Mouse (Mus musculus) forelimb bud, embryonic 11.5 days (tissue): ENCODE data around the gene Cd63.

Source experiments
- DNase-seq: peaks from one replicate; pipeline ENCODE4 v3.0.0-alpha.2; 2012; ENCODE audit warnings: low read depth, low spot score

The Cd63 gene

DNA sequence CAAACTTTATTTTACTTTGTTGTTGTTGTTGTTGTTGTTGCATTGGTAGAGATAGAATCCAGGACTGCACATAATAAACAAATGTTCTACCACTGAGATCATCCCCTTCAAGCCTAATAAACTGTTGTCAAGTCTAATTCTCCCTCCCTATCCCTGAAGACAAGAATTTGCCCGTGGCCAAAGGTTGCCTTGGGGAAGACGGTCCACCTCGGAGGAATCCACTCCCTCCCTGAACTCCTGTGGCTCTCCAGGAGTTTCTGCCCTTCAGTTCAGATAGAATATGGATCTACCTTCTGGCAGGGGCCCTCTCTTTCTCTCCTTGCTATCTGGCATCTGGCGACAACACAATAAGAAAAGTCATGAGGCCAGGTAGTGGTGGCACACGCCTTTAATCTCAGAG, 4.0 kb downstream of the Cd63 start:
- DNase-seq, result no peak

DNA sequence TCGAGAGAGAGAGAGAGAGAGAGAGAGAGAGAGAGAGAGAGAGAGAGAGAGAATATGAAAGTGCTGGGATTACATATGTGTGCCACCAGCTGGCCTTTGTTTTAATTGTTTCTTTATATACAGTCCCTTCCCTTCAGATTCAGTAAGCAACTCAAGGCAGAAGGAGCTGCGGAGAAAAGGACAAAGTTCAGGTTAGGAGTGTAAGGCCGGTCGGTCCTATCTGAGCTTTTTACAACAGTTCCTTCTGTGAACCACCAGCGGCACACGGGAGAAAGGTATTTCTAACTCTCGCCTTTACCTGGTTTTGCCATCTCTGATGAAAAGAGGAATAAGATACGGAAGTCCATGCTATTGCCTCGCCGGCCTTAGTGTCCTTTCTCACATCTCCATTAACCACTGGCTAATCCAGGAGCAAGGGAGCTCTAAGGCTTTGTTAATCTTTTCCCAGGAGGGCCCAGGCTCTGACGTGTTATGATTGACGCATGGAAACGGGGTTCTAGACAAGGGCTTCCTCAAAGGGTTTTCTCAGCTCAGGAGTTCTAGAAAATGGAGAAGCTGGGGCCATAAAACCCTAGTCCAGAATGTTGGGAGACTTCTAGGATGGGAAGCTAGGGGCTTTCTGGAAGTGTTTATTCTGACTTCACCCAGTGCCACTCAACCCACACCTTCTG, 8.1 kb downstream of the Cd63 start:
- DNase-seq, result no peak

DNA sequence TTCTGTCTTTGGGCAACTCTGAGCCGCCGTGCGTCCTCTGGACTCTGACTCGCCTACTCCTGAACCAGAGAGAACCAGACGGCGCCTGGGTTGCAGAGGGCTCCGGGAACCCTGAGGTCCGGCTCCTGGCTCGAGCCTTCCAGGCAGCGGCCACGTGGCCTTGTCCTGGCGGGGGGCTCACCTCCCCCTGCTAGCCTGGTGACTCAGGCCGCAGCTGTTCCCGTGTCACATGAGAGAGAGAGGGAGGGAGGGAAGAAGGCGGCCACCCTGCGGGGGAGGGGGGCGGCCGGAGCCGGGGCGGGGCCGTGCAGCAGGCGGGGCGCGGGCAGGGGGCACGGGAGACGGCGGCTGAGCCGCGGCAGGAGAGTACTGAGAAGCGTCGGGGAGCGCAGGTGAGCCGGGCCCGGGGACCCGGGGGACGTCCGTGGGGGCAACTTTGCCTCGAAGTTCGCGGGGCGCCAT, 8.8 kb downstream of the Cd63 start:
- DNase-seq, result peak; percentile 88

DNA sequence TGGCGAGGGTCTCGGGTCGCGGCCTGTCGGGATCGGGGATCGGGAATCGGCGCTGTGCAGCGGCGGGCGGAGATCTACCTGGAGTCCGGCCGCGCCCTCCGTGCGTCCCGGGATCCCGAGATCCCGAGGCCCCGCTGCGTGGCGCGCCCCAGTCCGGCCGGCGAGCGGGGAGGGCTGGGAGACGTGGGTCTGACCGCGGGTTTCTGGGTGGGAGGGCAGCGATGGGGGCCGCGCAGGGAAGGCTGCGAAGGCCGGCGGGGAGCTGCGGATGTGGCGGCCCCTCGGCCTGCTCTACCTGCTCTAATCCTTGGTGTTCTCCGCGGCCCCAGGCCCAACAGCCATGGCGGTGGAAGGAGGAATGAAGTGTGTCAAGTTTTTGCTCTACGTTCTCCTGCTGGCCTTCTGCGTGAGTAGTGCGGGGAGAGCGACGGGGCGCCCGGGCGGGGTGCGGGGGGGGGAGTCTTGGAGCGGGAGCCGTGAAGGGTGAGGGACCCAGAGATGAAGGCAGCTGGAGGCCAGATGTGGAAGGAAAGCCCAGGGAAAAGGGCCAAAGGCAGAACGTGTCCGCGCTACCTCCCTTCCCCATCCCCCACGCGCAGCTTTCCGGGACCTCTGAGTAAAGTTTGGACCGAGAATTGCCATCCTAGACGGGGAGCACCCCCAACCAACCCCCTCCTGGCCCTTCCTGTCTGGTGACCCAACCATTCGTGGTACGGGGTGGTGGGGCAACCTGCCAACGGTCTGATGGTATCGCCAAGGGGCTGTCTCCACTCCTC, 9.5 kb downstream of the Cd63 start:
- no peak for DNase-seq

DNA sequence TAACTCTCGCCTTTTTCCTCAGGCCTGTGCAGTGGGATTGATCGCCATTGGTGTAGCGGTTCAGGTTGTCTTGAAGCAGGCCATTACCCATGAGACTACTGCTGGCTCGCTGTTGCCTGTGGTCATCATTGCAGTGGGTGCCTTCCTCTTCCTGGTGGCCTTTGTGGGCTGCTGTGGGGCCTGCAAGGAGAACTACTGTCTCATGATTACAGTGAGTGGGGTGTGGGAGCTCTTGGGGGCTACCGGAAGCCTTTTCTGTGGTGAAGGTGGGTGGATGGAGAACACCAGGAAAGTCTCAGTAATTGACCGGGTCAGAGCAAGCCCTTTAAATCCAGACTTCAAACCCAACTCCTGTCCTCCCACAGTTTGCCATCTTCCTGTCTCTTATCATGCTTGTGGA, 10.6 kb downstream of the Cd63 start:
- DNase-seq, result no peak

DNA sequence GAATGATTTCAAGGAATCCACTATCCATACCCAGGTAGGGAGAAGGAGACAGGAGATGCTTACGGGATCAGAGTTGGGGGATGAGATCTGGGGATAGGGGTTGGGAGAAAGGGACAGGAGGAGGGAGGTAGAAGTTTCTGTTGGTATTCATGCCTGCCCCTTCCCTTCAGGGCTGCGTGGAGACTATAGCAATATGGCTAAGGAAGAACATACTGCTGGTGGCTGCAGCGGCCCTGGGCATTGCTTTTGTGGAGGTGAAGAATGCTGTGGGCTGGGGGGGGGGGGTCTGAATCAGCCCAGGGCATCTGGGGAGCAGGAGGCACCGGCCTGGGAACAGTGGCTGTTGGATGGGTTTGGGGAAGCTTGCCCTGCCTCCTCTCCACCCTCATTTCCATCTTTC, 11.5 kb downstream of the Cd63 start:
- no peak for DNase-seq

DNA sequence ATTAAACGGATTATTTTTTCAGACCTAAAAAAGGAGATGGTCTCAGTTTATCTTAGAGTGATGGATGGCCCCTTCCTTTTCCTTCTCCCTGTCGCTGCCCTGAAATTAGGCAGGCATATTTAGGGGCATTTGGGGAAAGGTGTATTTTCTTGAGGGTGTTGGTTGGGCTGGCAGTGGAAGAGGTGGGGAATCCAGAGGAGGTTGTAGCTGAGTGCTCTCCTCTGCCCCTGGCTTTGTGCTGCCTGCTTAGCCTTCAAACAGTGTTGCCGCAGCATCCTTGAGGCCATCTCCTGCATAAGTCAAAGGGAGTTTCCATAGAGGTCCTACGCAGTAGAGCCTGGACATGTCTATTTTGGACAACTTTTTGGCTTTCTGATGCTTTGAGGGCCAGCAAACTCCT, 12.0 kb downstream of the Cd63 start:
- DNase-seq, result no peak

DNA sequence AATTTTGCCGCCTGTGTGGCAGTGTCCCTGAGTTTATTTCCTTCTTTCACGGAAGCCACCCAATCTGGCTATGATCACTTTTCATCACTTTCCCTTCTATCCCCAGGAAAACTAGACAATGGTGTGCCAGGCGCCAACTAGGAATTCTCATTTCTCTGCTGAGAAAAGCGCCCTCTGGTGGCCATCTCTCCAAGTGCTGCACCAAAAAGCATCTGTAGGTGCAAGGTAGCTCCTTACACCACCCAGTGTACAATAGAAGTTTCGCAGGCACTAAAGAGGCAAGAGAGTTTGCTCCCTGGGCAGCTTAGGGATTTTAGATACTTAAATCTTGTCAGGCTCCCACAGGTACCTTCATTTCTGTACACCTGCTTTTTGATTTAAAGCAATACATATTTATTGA, 12.4 kb downstream of the Cd63 start:
- peak; percentile 96 for DNase-seq

DNA sequence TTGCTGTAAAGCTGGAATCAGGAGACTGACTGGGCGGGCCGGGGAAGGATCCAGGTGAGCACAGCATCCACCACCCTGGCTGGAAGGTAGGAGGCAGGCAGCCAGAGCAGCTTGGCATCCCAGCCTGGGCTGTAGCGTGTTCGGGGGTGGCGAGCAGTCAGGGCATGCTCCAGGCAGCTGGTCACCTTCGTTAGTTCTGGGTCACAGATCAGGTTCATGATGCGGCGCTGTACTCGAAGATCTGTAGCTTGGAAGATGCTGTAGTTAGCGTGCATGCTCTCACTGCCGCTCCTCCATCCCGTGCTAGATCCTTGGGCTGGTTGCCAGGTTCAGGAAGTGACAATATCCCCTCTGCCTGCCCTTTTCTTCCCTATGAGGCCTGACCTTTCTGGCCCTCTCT, 12.9 kb downstream of the Cd63 start:
- DNase-seq, result no peak

DNA sequence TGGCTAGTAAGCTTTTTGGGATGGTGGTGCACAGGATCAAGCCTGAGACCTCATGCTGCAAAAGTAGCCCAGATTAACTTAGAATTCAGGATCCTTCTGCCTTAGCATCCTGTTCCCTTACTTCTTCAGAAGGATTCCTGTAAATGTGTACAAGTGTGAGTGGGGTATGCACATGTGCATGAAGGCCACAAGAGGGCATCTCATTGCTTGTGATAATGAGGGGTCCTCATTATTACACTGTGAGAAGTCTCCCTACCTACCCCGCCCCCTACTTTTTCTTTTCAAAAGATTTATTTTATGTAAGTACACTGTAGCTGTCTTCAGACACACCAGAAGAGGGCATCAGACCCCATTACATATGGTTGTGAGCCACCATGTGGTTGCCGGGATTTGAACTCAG, 14.8 kb downstream of the Cd63 start:
- no peak for DNase-seq

DNA sequence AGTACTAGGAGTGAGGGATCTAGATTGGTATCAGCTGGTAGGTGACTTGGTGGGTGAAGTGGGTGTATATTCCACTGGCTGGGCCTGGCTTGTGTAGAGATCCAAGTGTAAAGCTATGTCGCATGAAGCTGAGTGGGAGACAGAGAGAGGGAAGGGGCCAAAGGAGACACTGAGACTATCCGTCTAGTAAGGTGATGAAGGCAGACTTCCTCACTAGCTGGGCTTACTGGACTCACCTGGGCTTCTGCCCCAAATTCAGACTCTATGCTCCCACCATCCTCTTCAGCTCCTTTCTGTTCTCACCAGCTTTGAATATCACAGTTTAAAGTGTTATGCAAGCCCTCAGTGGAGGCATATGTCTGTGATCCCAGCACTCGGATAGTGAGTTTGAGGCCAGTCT, 15.9 kb downstream of the Cd63 start:
- DNase-seq, result no peak

DNA sequence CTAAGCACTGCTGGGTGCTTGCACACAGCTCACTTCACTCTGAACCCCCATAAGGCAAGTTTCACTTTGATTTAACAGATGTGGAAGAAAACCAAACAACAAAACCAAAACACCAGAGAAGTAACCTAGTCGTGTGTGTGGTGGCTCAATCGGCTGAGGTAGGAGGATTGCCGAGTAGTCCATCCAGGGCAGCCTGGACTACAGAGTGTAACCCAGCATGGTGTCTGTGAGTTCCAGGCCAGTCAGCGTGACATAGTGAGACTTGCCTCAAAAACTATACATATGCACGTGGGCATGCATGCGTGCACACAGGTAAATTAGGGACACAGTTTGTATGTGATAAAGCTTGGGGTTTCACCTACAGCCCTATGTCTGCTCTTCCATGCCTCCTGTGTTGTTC, 16.6 kb downstream of the Cd63 start:
- no peak for DNase-seq

DNA sequence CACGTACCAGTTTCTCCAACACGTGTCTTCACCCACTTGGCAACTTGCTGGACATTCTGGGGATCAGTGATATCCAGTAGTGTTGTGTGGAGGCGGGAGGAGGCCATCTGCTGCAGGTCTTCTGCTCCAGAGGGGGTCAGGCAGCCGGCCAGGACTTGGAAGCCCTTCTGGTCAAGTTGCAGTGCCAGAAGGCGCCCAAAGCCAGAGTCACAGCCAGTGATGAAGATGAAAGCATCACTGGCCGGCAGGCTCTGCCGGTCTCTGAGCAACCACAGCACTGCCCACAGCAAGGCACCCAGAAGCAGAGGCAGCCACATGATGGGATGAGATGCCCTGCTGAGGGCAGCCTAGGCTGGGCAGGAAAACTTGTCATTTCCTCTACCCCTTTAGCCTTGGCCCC, 17.5 kb downstream of the Cd63 start:
- no peak for DNase-seq

DNA sequence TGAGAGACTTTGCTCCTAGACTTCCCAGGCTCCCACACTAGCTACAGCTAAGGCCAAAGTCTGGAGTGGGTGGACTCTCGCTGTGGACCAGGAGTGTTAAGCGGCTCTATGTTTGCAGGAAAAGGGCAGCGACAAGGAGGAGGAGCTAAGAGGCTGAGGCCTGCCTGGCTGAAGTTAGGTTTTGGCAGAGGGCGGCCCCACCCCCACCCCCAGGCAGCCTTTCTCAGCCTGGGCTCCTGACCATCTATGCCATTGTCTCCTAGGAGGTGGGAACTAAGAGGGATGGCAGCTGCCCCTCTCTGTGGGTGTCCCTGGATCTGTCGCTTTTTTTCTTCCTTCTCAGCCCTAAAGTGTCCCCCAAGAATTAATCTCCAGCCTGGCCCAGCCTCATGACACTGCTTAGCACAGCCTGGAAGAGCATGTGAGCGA, 18.4 kb downstream of the Cd63 start:
- DNase-seq, result no peak

DNA sequence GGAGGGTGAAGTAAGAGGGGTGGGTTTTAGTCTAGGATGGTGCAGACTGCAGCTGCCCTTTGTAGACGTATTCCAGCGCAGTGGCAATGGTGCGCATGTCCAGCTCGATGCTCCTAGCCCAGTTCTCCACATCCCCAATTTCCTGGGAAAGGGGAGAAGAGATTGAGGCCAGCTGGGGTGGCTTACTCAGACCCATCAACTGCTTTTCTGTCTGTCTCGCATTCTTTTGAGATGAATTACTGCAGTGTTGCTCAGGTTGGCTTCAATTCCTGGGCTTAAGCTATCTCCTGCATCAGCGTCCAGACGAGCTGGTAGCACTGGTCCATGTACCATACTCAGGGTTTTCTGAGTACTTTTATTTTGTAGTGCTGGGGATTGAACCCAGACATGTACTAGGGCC, 19.2 kb downstream of the Cd63 start:
- DNase-seq, result no peak

DNA sequence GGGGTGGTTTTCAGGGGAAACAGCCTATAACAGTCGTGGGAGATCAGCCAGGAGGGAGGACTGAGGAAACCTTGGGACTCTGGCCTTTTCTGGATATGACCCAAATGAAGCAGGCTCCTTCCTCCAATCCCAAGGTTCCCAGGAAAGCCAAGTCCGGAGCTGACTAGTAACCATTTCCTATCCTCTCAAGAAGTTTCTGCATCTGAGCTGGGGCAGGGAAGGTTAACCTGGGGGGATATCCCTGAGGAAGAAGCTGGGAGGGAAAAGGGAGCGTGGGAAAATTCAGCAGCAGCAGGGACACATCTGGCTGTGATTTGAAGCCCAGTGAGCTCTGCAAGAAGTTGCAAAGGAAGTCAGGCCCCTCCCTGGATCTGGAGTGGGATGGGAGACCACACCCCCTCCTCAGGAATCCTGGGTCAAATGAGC, 20.0 kb downstream of the Cd63 start:
- no peak for DNase-seq

DNA sequence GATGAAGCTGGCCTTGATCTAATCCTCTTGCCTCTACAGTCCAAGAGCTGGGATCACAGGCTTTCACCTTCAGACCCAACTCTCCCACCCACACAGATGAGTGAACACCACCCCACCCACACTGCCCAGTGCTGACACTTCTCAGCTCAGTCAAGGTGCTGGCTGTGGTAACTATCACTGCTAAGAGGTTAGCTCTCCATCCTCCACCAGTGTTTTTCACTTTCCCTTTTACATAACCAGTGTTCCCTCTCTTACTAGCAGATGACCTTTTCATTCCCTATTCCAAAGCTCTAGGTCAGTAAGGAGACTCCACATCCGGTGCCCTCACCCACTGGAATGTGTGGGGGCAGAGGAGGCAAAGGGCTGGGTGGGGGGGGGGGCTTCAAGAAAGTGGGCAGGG, 20.5 kb downstream of the Cd63 start:
- no peak for DNase-seq

DNA sequence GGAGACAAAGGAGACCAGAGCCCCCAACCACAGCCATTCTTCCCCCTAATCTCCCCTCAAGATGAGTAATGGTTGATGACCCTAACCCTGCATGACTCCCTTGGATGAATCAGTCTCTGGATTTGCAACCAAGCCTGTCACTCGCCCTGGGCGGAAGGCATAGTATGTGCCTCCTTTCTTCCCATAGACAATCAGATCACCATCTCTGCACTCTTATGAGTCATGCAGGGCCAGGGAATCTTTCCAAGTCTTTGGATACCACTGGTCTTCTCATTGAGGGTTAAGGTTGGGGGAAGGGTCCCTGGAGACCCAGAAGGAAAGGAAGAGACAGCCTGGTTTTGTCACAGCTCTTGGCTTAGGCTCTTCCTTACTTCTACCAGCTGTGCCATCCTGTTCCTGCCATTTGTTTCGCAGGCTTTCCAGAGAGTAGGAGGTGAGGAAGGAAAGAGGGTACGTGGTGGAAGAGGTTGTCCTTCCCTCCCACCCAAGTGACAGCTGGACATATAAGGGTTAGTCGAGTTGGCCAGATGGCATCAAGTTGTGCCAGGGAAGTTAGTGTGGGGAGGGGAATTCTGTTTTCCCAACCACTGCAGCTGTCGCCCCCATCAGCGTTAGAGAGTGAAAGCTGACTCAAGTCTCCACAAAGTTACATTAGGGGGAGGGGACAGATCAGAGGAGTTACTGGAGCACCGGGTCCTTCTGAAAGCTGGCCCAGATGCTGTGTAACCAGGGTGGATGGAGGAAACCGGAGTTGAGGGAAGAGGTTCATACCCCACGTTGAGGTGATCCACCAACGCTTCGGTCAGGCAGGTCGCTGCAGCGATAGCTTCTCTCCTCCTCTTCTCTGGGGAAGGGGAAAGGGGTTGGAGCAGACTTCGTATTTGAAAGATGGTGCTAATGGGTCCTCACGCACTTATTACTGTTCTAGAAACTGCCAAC, 21.4 kb downstream of the Cd63 start:
- DNase-seq, result no peak

DNA sequence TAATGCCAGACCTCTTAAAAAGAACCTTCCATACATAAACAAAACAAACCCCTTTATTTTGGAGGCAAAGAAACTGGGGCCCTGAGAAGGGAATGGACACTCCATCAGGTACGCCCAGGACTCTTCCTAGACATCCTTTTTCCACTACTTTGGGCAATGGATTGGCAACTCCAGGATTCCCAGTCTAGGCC, 21.9 kb downstream of the Cd63 start, which contains the start of gene Rdh5:
Rdh5 (minus strand) TSS at position 67 of the 191 bp plus-strand sequence.
- DNase-seq, result no peak

DNA sequence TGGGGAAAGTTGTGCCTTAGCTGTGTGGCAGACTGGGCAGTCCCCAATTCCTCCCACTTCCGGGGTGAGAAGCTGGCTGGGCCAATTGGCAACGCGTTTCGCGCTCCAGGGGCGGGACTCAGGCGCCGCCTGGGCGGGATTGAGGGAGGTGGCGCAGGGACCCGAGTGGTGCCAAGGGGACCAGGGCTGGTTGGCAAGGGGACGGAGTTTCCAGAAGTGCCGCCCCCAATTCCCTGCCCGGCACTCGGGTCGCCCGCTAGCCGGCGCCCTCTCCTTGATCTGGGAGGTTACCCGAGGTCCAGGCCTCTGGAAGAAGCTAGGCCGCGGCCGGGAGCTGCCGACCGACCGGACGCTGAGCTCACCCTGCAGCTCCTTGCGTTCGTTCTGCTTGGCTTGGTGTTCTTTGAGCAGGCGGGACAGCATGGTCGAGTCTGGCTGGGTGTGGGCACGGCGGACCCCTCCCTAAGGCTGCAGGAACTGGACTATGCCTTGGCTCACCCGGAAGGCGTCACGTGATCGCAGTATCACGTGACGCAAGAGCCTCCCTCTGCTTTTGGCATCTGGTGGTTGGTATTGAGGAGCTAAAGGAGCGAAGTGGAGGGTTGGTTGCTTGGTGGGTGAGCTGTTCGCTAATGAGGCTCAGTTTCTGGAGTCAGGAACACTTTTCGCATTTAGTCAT, 22.4 kb downstream of the Cd63 start:
- DNase-seq, result peak; percentile 99

DNA sequence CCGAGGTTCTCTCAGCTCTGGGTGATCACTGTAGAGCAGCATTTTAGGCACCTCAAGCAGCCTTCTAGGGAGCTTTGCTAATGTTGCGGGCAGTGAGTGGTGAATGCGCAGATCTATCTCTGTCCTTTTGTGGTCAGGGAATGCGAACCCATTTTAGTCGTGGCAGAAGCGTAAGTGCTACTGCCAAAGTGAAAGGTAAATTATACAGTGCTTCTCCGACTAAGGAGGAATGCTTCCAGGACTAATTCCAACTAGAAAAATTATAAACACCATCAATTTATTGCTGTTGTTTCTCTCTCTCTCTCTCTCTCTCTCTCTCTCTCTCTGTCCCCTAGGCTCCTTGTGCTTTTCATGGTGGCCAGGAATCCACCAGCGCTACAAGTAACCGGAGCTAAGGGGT, 23.1 kb downstream of the Cd63 start, which contains the start of gene Bloc1s1:
Bloc1s1 (minus strand) TSS at position 101 of the 400 bp plus-strand sequence.
- no peak for DNase-seq

DNA sequence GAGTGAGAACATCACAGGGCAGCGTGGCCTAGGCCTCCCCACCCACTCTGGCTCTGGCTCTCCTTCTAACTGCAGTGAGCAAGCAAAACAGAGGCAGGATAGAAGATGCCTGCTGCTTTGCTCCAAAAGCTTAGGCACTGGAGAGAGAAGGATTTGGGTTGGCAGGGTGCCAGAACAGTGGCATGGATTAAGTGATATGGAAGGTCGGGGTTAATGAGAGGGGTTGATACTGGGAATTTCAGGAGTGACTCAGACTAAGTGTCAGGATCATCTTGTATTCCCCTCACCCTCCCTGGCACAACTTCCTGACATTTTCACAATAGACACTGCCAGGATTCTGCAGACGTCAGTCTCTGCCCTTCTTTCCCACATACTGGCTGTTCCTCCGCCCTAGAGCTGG, 27.6 kb downstream of the Cd63 start:
- no peak for DNase-seq
